Mouse (Mus musculus) heart, postnatal 10 days (tissue): Measurements from ENCODE around the gene Rph3al. TPM values are rescaled to one million over a fixed set of nuclear protein-coding genes. Genes with fewer than 3 reads are reported as not detected.

Experiments used
- DNase-seq, 2 experiments: peaks; one replicate each; pipeline ENCODE4 v3.0.0; 2021
- intact Hi-C: fragments of 180-260 bp; cut with DNase I; formaldehyde crosslinking; loops from one replicate; pipeline ENCODE4 v1.15.1; 2025
- total RNA-seq, 2 experiments: library from RNA; stranded (reverse); gene quantifications; 2 replicates each; pipeline ENCODE4 v1.2.3; 2021

The Rph3al gene
- total RNA-seq: 10 to 100 TPM; 23.2 to 25.0 TPM

- intact Hi-C loops: no loop called here
- peak in 1 of 2 experiments; percentile 40 for DNase-seq
Observed at GRCm38 (mm10) chr11:75938379-75938906, at the start of gene Rph3al. TSS of gene Rph3al (minus strand) at chr11:75938429.

DNA sequence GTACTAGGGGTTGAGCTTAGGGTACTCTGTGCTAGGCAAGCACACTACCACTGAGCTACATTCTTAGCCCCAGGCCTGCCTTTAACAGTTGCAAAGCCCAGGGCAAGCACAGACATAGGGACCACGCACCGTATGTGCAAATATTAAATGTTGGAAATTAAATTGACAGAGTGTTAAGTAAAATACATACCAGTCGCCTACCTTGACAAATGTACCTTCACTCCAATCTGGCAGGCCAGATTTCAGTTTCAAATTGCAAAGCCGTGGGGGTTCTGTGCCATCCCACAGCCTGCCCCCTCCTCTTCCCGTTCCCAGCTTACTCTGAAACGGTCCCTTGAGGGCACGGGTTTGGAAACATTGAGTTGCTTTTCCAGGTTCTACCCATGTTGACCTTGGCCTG lies 47.7 kb upstream of the Rph3al start:
- intact Hi-C loops: no loop called here
- DNase-seq: no peak

- DNase-seq: no peak
- intact Hi-C loops: no loop called here
Observed at GRCm38 (mm10) chr11:75984581-75984980, 46.4 kb upstream of the Rph3al start.

- no peak for DNase-seq
- intact Hi-C loops: no loop called here
Observed at GRCm38 (mm10) chr11:75983194-75983593, 45.0 kb upstream of the Rph3al start.

GRCm38 (mm10) chr11:75980413-75980812 lies 42.2 kb upstream of the Rph3al start:
- no peak for DNase-seq
- intact Hi-C loops: no loop called here

- DNase-seq: no peak
- intact Hi-C loops: no loop called here
Observed at GRCm38 (mm10) chr11:75978051-75978450, 39.8 kb upstream of the Rph3al start.

DNA sequence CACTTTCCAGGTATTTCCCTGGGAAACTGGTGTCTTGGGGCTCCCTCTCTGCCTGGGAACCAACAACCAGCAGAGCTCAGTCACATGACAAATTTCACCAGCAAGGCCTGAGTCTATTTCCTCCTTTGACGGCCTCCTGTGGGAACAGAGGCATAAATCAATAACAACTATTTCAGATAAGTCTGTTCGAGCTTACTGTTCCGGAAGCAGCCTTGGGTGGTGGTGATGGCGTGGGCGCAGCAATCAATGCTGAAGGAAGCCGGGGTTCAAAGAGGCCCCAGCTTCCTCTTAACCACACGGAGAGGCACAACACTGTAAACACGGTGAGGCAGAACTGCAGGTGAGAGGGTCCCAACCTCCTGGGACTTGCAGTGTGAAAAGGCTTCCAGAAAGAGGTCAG lies 38.5 kb upstream of the Rph3al start:
- peak in 1 of 2 experiments; percentile 11 for DNase-seq
- intact Hi-C loops: no loop called here

- no peak for DNase-seq
- intact Hi-C loops: no loop called here
Observed at GRCm38 (mm10) chr11:75973988-75974387, 35.8 kb upstream of the Rph3al start.

GRCm38 (mm10) chr11:75972916-75973567 lies 34.8 kb upstream of the Rph3al start:
- intact Hi-C loops: no loop called here
- no peak for DNase-seq

DNA sequence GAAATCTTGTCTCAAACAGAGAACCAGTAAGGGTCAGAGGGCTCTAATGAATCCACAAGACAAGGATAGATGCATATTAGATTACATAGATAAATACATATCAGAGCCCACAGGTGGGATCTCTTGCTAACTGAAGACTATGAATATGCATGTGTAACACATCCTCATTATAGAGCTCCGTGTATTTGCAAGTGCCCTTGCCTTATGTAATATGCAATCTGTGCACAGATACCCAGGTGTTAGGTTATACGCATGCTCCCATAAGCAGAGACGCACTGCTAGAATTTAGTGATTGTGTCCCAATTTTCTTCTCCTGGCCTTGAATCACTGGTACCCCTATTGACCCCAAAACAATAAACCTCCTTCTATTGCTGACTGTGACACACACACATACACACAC lies 34.0 kb upstream of the Rph3al start:
- intact Hi-C loops: no loop called here
- DNase-seq: no peak

DNA sequence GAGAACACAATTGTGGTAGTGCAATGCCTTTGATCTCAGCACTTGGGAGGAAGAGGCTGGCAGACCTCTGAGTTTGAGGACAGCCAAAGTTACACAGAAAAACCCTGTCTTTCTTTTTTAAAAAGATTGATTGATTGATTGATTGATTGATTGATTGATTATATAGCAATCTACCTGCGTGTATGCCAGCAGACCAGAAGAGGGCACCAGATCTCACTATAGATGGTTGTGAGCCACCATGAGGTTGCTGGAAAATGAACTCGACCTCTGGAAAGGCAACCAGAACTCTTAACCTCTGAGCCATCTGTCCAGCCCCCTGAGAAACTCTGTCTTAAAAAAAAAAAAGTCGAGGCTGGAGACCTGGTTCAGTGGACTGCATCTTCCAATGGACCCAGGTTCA lies 32.4 kb upstream of the Rph3al start:
- no peak for DNase-seq
- intact Hi-C loops: no loop called here

DNA sequence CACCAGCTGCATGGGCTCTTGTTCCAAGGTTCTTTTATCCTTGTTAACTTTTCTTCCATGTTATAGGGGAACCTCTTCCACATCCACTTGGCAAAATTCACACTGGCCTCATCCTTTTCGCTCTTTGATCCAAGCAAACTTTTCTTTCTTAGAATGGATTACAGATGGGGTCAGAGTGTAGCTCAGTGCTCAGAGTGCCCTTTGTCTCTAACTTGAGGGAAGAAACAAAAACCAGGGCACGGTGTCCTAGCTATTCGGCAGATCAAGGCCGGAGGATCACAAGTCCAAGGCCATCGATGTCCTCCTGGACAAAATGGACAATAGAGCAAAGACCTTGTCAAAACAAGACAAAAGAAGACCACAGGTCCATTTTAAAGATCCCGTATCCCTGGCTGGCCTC lies 30.5 kb upstream of the Rph3al start:
- DNase-seq: no peak
- intact Hi-C loops: loop anchor here (5.0 kb wide), 2 partner anchors 199 to 256 kb away; no protein-coding TSS in a partner anchor

GRCm38 (mm10) chr11:75966401-75967372 lies 28.5 kb upstream of the Rph3al start:
- intact Hi-C loops: loop anchor here (1.0 to 5.0 kb wide), 4 partner anchors 52 to 254 kb away; no protein-coding TSS in a partner anchor
- DNase-seq: peak; percentile 86 to 89

- intact Hi-C loops: loop anchor here (5.0 kb wide), 2 partner anchors 201 to 254 kb away; no protein-coding TSS in a partner anchor
- no peak for DNase-seq
Observed at GRCm38 (mm10) chr11:75965674-75966400, 27.6 kb upstream of the Rph3al start.

- intact Hi-C loops: no loop called here
- DNase-seq: no peak
Observed at GRCm38 (mm10) chr11:75964476-75964730, 26.2 kb upstream of the Rph3al start.

- DNase-seq: no peak
- intact Hi-C loops: no loop called here
Observed at GRCm38 (mm10) chr11:75963730-75964475, 25.7 kb upstream of the Rph3al start.

DNA sequence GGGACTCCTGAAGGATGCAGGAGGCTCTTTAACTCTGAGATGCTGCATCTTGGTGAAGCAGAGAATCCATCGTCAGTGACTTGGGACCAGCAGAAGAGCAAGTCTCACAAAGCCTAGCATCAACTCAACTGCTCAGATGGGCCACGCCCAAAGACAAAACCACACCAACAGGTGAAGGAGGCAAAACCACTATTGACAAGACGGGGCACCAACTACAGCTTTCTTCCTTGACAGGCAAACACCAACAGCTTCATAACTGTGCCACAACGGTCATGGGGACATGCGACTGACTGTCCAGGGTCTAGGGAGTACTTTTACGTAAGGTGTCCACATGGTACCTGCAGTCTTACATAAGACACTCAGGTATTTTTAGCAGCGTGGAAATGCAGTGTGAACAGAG lies 23.6 kb upstream of the Rph3al start:
- no peak for DNase-seq
- intact Hi-C loops: no loop called here

- DNase-seq: no peak
- intact Hi-C loops: no loop called here
Observed at GRCm38 (mm10) chr11:75957124-75957832, 19.0 kb upstream of the Rph3al start.

- no peak for DNase-seq
- intact Hi-C loops: no loop called here
Observed at GRCm38 (mm10) chr11:75956651-75957050, 18.4 kb upstream of the Rph3al start.

DNA sequence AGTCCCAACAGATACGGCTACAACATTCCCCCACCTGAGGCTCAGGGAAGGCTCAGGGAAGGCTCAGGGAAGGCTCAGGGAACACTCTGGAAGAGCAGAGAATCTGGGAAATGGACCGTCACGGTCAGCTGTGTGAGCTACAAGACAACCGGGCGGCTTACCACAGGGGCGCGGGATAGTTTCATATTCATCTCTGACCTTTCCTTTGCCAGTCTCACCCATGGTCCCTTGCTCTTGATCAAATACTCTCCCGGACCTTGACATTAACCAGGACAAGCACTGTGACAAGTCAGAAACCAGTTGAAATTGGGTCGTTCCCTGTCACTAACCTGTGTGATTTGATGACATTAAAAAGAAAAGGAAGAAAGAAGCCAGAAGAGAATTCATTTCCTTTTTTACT lies 16.7 kb upstream of the Rph3al start:
- intact Hi-C loops: no loop called here
- no peak for DNase-seq
